Mouse (Mus musculus) liver, postnatal 0 days (tissue): ENCODE results near the gene Hmcn1.

Source experiments
- CTCF ChIP-seq: sonication (generic); IDR thresholded peaks from 2 replicates; pipeline ENCODE4 v1.5.1; 2016; ENCODE audit warnings: antibody characterized with exemption, low read depth
- EP300 ChIP-seq: IDR thresholded peaks from 2 replicates; pipeline ENCODE4 v1.6.1; 2016; ENCODE audit warnings: antibody characterized with exemption, low read depth, mild to moderate bottlenecking

GRCm38 (mm10) chr1:150950046-150950445, 43.2 kb downstream of the Hmcn1 start:
- TF ChIP-seq CTCF (no peak), EP300 (no peak)
